Mouse (Mus musculus): ENCODE data around the gene Prss16. TPM values are rescaled to one million over a fixed set of nuclear protein-coding genes. Genes with fewer than 3 reads are reported as not detected.
A peak's percentile ranks its signal among the peaks of the same experiment; 100 is the strongest.

Gene Prss16
- polyA plus RNA-seq, 1 experiment = 1.1 TPM

- TF ChIP-seq CTCF (IDR thresholded peaks at IDR 0.05; ENCODE audit: extremely low read depth, insufficient read depth, insufficient read length, insufficient replicate concordance) = no peak
- TF ChIP-seq POLR2A (IDR thresholded peaks at IDR 0.05; ENCODE audit: low read depth, low read length) = no peak
- no peaks in the 10 kb centered on the region; the same call in 1 of the 2 replicates for H3K27me3 ChIP-seq (ENCODE audit: control insufficient read depth, insufficient read depth, low read length)
- peak overlapping the region; percentile 66 for H3K4me3 ChIP-seq (ENCODE audit: extremely low read depth, insufficient read depth, insufficient read length)
- 5% methylated on average over 20 of the region's 20 CpGs for WGBS
- H3K4me1 ChIP-seq (ENCODE audit: control insufficient read depth, insufficient read depth, insufficient read length) = 0 out of 2 replicates have a peak, but pooled peaks cover 3% of the 10 kb centered on the region
- DNase-seq (ENCODE audit: low read depth in 1 of 2, low spot score in 2 of 2) = peak; percentile 67 to 82
- H3K27ac ChIP-seq (ENCODE audit: insufficient read depth, low read length) = peak overlapping the region; percentile 92
- H3K36me3 ChIP-seq (ENCODE audit: control insufficient read depth, insufficient read depth, low read length) = no peaks in the 10 kb centered on the region
These were observed 34.6 kb downstream of the Prss16 start for GRCm38 (mm10) chr13:21974726-21975473.

GRCm38 (mm10) chr13:21974221-21974725, 35.3 kb downstream of the Prss16 start:
- Histone ChIP-seq H3K27ac (ENCODE audit: insufficient read depth, low read length) (peak overlapping the region; percentile 92), H3K4me3 (ENCODE audit: extremely low read depth, insufficient read depth, insufficient read length) (peak overlapping the region; percentile 66), H3K36me3 (ENCODE audit: control insufficient read depth, insufficient read depth, low read length) (no peaks in the 10 kb centered on the region), H3K27me3 (ENCODE audit: control insufficient read depth, insufficient read depth, low read length) (no peaks in the 10 kb centered on the region; the same call in 1 of the 2 replicates), H3K4me1 (ENCODE audit: control insufficient read depth, insufficient read depth, insufficient read length) (0 out of 2 replicates have a peak, but pooled peaks cover 3% of the 10 kb centered on the region)
- WGBS = under 1% methylated on average over 23 of the region's 23 CpGs
- peak; percentile 86 for TF ChIP-seq CTCF (IDR thresholded peaks at IDR 0.05; ENCODE audit: extremely low read depth, insufficient read depth, insufficient read length, insufficient replicate concordance)
- TF ChIP-seq POLR2A (IDR thresholded peaks at IDR 0.05; ENCODE audit: low read depth, low read length) = no peak
- DNase-seq (ENCODE audit: low read depth in 1 of 2, low spot score in 2 of 2) = peak; percentile 82 to 84

GRCm38 (mm10) chr13:21971641-21972040, 37.9 kb downstream of the Prss16 start:
- TF ChIP-seq CTCF (IDR thresholded peaks at IDR 0.05; ENCODE audit: extremely low read depth, insufficient read depth, insufficient read length, insufficient replicate concordance) (no peak), POLR2A (IDR thresholded peaks at IDR 0.05; ENCODE audit: low read depth, low read length) (no peak)
- DNase-seq (ENCODE audit: low read depth in 1 of 2, low spot score in 2 of 2) = no peak

GRCm38 (mm10) chr13:21969816-21970215, 39.7 kb downstream of the Prss16 start:
- TF ChIP-seq CTCF (IDR thresholded peaks at IDR 0.05; ENCODE audit: extremely low read depth, insufficient read depth, insufficient read length, insufficient replicate concordance) = no peak
- TF ChIP-seq POLR2A (IDR thresholded peaks at IDR 0.05; ENCODE audit: low read depth, low read length) = no peak
- DNase-seq (ENCODE audit: low read depth in 1 of 2, low spot score in 2 of 2) = no peak
- Histone ChIP-seq H3K4me1 (ENCODE audit: control insufficient read depth, insufficient read depth, insufficient read length) (no peaks in the 10 kb centered on the region), H3K27ac (ENCODE audit: insufficient read depth, low read length) (no peak overlapping the region), H3K27me3 (ENCODE audit: control insufficient read depth, insufficient read depth, low read length) (no peaks in the 10 kb centered on the region), H3K36me3 (ENCODE audit: control insufficient read depth, insufficient read depth, low read length) (no peaks in the 10 kb centered on the region), H3K4me3 (ENCODE audit: extremely low read depth, insufficient read depth, insufficient read length) (no peak overlapping the region)
- 65% methylated on average over 2 of the region's 2 CpGs for WGBS

More at GRCm38 (mm10) chr13:21971641-21972040, 37.9 kb downstream of the Prss16 start:
- Histone ChIP-seq H3K36me3 (ENCODE audit: control insufficient read depth, insufficient read depth, low read length) (no peaks in the 10 kb centered on the region), H3K27me3 (ENCODE audit: control insufficient read depth, insufficient read depth, low read length) (no peaks in the 10 kb centered on the region), H3K4me3 (ENCODE audit: extremely low read depth, insufficient read depth, insufficient read length) (no peak overlapping the region), H3K4me1 (ENCODE audit: control insufficient read depth, insufficient read depth, insufficient read length) (no peaks in the 10 kb centered on the region), H3K27ac (ENCODE audit: insufficient read depth, low read length) (no peak overlapping the region)
- 77% methylated on average over 3 of the region's 3 CpGs for WGBS

- Histone ChIP-seq H3K36me3 (ENCODE audit: control insufficient read depth, insufficient read depth, low read length) (no peaks in the 10 kb centered on the region), H3K4me1 (ENCODE audit: control insufficient read depth, insufficient read depth, insufficient read length) (no peaks in the 10 kb centered on the region), H3K27me3 (ENCODE audit: control insufficient read depth, insufficient read depth, low read length) (no peaks in the 10 kb centered on the region), H3K4me3 (ENCODE audit: extremely low read depth, insufficient read depth, insufficient read length) (no peak overlapping the region), H3K27ac (ENCODE audit: insufficient read depth, low read length) (no peak overlapping the region)
- 45% methylated on average over 1 of the region's 1 CpGs for WGBS
- no peak for DNase-seq (ENCODE audit: low read depth in 1 of 2, low spot score in 2 of 2)
- no peak for TF ChIP-seq POLR2A (IDR thresholded peaks at IDR 0.05; ENCODE audit: low read depth, low read length)
- no peak for TF ChIP-seq CTCF (IDR thresholded peaks at IDR 0.05; ENCODE audit: extremely low read depth, insufficient read depth, insufficient read length, insufficient replicate concordance)
These were observed 40.3 kb downstream of the Prss16 start for GRCm38 (mm10) chr13:21969269-21969668.

Other genes starting within 250 kb of the Prss16 start
- 2.3 and 3.2 TPM in 2 replicates for gene Hist1h1b, start 229.1 kb downstream of the Prss16 start, polyA plus RNA-seq (2012; rRNA removed)
- 77.1 and 125 TPM in 2 replicates for gene Hist1h3i, start 226.4 kb downstream of the Prss16 start, polyA plus RNA-seq (2012; rRNA removed)
- gene Hist1h2an, start 222.5 kb downstream of the Prss16 start, polyA plus RNA-seq (2012; rRNA removed) = 15.5 and 52.1 TPM in 2 replicates
- 1.7 and 13.4 TPM in 2 replicates for gene Hist1h2bp, start 222.3 kb downstream of the Prss16 start, polyA plus RNA-seq (2012; rRNA removed)
- gene Hist1h2bq, start 199.5 kb downstream of the Prss16 start, polyA plus RNA-seq (2012; rRNA removed) = 32.5 and 59.8 TPM in 2 replicates
- not detected in 2 replicates for gene Hist1h2ao, start 199.3 kb downstream of the Prss16 start, polyA plus RNA-seq (2012; rRNA removed)
- not detected in 2 replicates for gene Hist1h4m, start 198.0 kb downstream of the Prss16 start, polyA plus RNA-seq (2012; rRNA removed)
- 61.9 and 76.0 TPM in 2 replicates for gene Hist1h4n, start 177.5 kb downstream of the Prss16 start, polyA plus RNA-seq (2012; rRNA removed)
- 366 and 1,278 TPM in 2 replicates for gene Hist1h2ap, start 176.2 kb downstream of the Prss16 start, polyA plus RNA-seq (2012; rRNA removed)
- gene Hist1h2br, start 176.0 kb downstream of the Prss16 start, polyA plus RNA-seq (2012; rRNA removed) = 28.5 and 55.0 TPM in 2 replicates
- gene Zfp184, start 64.6 kb downstream of the Prss16 start, polyA plus RNA-seq (2012; rRNA removed) = 0.05 and 0.11 TPM in 2 replicates
- not detected in 2 replicates for gene Pom121l2, start 28.5 kb downstream of the Prss16 start, polyA plus RNA-seq (2012; rRNA removed)
- gene Hist1h2ah, start 25.8 kb upstream of the Prss16 start, polyA plus RNA-seq (2012; rRNA removed) = 51.3 and 149 TPM in 2 replicates
- 30.0 and 45.9 TPM in 2 replicates for gene Hist1h2bk, start 26.1 kb upstream of the Prss16 start, polyA plus RNA-seq (2012; rRNA removed)
- gene Hist1h4i, start 31.6 kb upstream of the Prss16 start, polyA plus RNA-seq (2012; rRNA removed) = 14.7 and 15.7 TPM in 2 replicates
- gene Hist1h2ag, start 33.2 kb upstream of the Prss16 start, polyA plus RNA-seq (2012; rRNA removed) = 10.2 and 14.1 TPM in 2 replicates
- gene Hist1h2bj, start 33.5 kb upstream of the Prss16 start, polyA plus RNA-seq (2012; rRNA removed) = 15.8 and 21.8 TPM in 2 replicates
- not detected in 2 replicates for gene Vmn1r188, start 74.7 kb upstream of the Prss16 start, polyA plus RNA-seq (2012; rRNA removed)
- not detected in 2 replicates for gene Vmn1r189, start 96.1 kb upstream of the Prss16 start, polyA plus RNA-seq (2012; rRNA removed)
- not detected in 2 replicates for gene Vmn1r191, start 174.2 kb upstream of the Prss16 start, polyA plus RNA-seq (2012; rRNA removed)
- gene Vmn1r192, start 181.4 kb upstream of the Prss16 start, polyA plus RNA-seq (2012; rRNA removed) = not detected in 2 replicates
- gene Vmn1r193, start 213.4 kb upstream of the Prss16 start, polyA plus RNA-seq (2012; rRNA removed) = not detected in 2 replicates
- gene Vmn1r194, start 234.5 kb upstream of the Prss16 start, polyA plus RNA-seq (2012; rRNA removed) = not detected in 2 replicates